Mouse (Mus musculus): ENCODE measurements at regions not wholly inside any gene's neighbourhood (a gene's known extent, or its start where the extent isn't known, plus 50 kb on each side); places are given as distances from the start of the nearest gene placed in this dataset.
"Not testable (repeated sequence)": the region's sequence is repeated elsewhere in the genome, so short reads cannot be mapped to it uniquely, and the experiment has no call there.

DNA sequence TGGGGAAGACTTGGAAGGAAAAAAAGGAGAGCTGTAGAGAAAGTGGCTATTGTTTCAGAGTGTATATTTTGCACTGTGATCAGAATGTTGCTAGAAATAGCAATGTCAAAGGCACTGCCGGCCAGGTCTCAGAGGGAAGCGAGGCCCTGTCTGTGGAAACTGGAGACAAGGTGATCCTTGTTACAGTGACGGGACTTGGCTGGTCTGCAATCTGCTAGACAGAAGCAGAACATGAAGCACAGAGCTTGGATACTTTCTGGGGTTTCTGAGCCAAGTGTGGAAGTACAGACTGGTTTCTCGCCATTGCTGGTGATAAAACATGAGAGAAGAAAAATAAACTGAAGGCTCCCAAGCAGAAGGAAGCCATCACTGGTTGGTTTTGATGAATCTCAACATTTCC is 198.3 kb upstream of the Slc7a14 start:
- H3K4me1 ChIP-seq (ENCODE audit: control insufficient read depth, insufficient read depth, low read length), result no peaks in the 10 kb centered on the region
- no peak overlapping the region for H3K4me3 ChIP-seq (ENCODE audit: insufficient read depth, low read length)
- TF ChIP-seq CTCF (IDR thresholded peaks at IDR 0.05; ENCODE audit: extremely low read depth, insufficient read depth, low read length), result no peak
- no peak for TF ChIP-seq POLR2A (IDR thresholded peaks at IDR 0.05; ENCODE audit: extremely low read depth, insufficient read depth, low read length)
- H3K27ac ChIP-seq (ENCODE audit: insufficient read depth, low read length), result no peak overlapping the region

DNA sequence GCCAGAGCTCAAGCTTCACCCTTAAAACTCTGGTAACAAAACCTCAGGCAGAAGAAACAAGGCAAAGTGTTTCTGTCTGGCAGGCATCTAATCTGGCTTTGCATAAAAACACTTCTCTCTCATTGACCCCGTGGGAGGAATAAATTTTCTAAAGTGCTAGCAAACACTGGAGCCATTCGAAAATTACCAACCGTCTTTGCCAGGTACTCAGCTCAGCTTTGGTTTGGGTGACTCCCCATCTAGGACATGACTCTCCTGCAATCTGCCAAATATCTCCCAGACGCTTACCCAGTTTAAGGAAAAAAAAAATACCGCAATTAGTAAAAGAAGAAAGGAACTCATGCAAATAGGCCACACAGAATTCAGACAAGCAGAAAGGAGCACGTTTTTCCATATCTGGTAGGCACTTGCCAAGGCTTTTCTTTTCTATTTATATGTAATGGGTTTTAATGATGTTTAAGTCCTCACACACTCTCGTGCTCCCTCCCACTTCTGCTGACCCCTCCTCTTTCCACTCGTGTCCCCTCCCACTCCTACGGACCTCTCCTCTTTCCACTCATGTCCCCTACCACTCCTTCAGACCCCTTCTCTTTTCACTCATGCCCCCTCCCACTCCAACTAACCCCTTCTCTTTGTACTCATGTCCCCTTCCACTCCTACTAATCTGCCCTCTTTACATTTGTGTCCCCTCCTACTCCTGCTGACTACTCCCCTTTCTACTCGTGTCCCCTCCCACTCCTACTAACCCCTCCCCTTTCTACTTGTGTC is 189.2 kb upstream of the Slc7a14 start:
- Histone ChIP-seq H3K27ac (ENCODE audit: insufficient read depth, low read length) (no peak overlapping the region), H3K4me1 (ENCODE audit: control insufficient read depth, insufficient read depth, low read length) (no peaks in the 10 kb centered on the region), H3K4me3 (ENCODE audit: insufficient read depth, low read length) (no peak overlapping the region)
- no peak for TF ChIP-seq CTCF (IDR thresholded peaks at IDR 0.05; ENCODE audit: extremely low read depth, insufficient read depth, low read length)
- TF ChIP-seq POLR2A (IDR thresholded peaks at IDR 0.05; ENCODE audit: extremely low read depth, insufficient read depth, low read length), result no peak

DNA sequence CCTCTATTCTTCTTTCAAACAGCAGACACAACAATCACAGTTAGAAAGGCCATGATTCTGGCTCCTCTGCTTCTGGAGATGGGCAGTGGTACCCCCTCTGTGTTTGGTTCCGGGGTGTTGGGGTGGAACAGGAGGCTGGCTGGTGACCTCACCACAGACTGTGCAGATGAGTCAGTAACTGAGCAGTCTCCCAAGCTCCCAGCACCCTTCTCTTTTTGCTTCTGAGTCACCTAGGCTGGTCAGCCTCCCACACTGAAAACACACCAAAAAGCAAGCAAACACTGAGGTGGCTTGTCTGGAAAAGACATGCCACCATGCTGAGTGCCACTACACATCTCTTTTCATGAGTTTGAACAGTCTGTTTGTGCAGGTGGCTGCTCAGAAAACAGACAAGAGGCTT is 185.1 kb upstream of the Slc7a14 start:
- no peak overlapping the region for H3K4me3 ChIP-seq (ENCODE audit: insufficient read depth, low read length)
- TF ChIP-seq POLR2A (IDR thresholded peaks at IDR 0.05; ENCODE audit: extremely low read depth, insufficient read depth, low read length) (no peak), CTCF (IDR thresholded peaks at IDR 0.05; ENCODE audit: extremely low read depth, insufficient read depth, low read length) (no peak)

GRCm38 (mm10) chr3:31494706-31495105 is 184.5 kb upstream of the Slc7a14 start:
- Histone ChIP-seq H3K4me1 (ENCODE audit: control insufficient read depth, insufficient read depth, low read length) (no peaks in the 10 kb centered on the region), H3K27ac (ENCODE audit: insufficient read depth, low read length) (no peak overlapping the region), H3K4me3 (ENCODE audit: insufficient read depth, low read length) (no peak overlapping the region)
- TF ChIP-seq CTCF (IDR thresholded peaks at IDR 0.05; ENCODE audit: extremely low read depth, insufficient read depth, low read length) (no peak), POLR2A (IDR thresholded peaks at IDR 0.05; ENCODE audit: extremely low read depth, insufficient read depth, low read length) (no peak)

More for the DNA sequence above, 185.1 kb upstream of the Slc7a14 start:
- Histone ChIP-seq H3K27ac (ENCODE audit: insufficient read depth, low read length) (no peak overlapping the region), H3K4me1 (ENCODE audit: control insufficient read depth, insufficient read depth, low read length) (no peaks in the 10 kb centered on the region)

DNA sequence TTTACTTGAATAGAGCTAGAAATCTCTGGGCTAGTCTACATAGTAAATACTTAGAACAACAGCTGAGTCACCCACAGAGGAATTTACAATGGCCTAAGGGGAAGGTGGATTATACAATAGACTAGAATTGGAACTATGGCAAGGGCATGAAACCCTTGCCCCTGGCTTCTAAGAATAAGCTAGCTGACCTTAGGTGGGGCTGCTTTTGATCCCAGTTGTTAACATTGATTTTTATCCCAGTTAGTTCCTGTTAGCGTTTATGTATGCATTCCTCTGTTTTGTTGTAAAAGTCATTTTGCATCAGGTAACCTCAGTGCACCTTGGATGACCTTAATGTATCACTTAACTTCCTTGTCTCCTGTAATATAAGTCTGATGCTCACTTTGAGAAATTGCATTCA is 181.6 kb upstream of the Slc7a14 start:
- H3K27ac ChIP-seq (ENCODE audit: insufficient read depth, low read length); H3K4me1 ChIP-seq (ENCODE audit: control insufficient read depth, insufficient read depth, low read length); H3K4me3 ChIP-seq (ENCODE audit: insufficient read depth, low read length): not testable (repeated sequence)

GRCm38 (mm10) chr3:31487596-31487995 is 177.4 kb upstream of the Slc7a14 start:
- Histone ChIP-seq H3K4me1 (ENCODE audit: control insufficient read depth, insufficient read depth, low read length) (no peaks in the 10 kb centered on the region), H3K27ac (ENCODE audit: insufficient read depth, low read length) (no peak overlapping the region), H3K4me3 (ENCODE audit: insufficient read depth, low read length) (no peak overlapping the region)
- TF ChIP-seq CTCF (IDR thresholded peaks at IDR 0.05; ENCODE audit: extremely low read depth, insufficient read depth, low read length) (no peak), POLR2A (IDR thresholded peaks at IDR 0.05; ENCODE audit: extremely low read depth, insufficient read depth, low read length) (no peak)

GRCm38 (mm10) chr3:31481964-31482363 is 171.8 kb upstream of the Slc7a14 start:
- TF ChIP-seq CTCF (IDR thresholded peaks at IDR 0.05; ENCODE audit: extremely low read depth, insufficient read depth, low read length), result no peak
- TF ChIP-seq POLR2A (IDR thresholded peaks at IDR 0.05; ENCODE audit: extremely low read depth, insufficient read depth, low read length), result no peak
- Histone ChIP-seq H3K27ac (ENCODE audit: insufficient read depth, low read length) (no peak overlapping the region), H3K4me3 (ENCODE audit: insufficient read depth, low read length) (no peak overlapping the region), H3K4me1 (ENCODE audit: control insufficient read depth, insufficient read depth, low read length) (no peaks in the 10 kb centered on the region)

DNA sequence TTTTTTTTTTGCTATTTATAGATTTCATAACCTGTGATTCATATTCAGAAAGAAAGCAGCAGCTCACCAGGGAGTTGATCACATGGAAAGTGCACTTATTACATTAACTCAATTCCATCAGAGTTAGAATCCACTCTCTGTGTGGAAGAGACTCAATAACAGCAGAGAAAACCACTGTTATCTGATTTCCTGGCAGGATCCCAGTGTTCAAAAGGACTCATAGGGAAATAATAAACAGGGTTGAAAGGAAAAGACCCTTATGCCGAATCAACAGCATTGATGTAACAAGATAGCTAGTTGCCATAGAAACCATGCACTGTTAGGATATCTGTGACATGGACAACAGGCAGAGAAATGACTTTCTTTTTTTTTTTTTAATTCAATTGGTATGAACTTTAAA is 157.7 kb upstream of the Slc7a14 start:
- Histone ChIP-seq H3K4me3 (ENCODE audit: insufficient read depth, low read length) (no peak overlapping the region), H3K4me1 (ENCODE audit: control insufficient read depth, insufficient read depth, low read length) (no peaks in the 10 kb centered on the region), H3K27ac (ENCODE audit: insufficient read depth, low read length) (no peak overlapping the region)
- no peak for TF ChIP-seq CTCF (IDR thresholded peaks at IDR 0.05; ENCODE audit: extremely low read depth, insufficient read depth, low read length)
- TF ChIP-seq POLR2A (IDR thresholded peaks at IDR 0.05; ENCODE audit: extremely low read depth, insufficient read depth, low read length), result no peak

GRCm38 (mm10) chr3:31464260-31464659 is 154.1 kb upstream of the Slc7a14 start:
- no peak overlapping the region for H3K27ac ChIP-seq (ENCODE audit: insufficient read depth, low read length)
- no peaks in the 10 kb centered on the region for H3K4me1 ChIP-seq (ENCODE audit: control insufficient read depth, insufficient read depth, low read length)
- no peak overlapping the region for H3K4me3 ChIP-seq (ENCODE audit: insufficient read depth, low read length)
- TF ChIP-seq CTCF (IDR thresholded peaks at IDR 0.05; ENCODE audit: extremely low read depth, insufficient read depth, low read length), result no peak
- no peak for TF ChIP-seq POLR2A (IDR thresholded peaks at IDR 0.05; ENCODE audit: extremely low read depth, insufficient read depth, low read length)

DNA sequence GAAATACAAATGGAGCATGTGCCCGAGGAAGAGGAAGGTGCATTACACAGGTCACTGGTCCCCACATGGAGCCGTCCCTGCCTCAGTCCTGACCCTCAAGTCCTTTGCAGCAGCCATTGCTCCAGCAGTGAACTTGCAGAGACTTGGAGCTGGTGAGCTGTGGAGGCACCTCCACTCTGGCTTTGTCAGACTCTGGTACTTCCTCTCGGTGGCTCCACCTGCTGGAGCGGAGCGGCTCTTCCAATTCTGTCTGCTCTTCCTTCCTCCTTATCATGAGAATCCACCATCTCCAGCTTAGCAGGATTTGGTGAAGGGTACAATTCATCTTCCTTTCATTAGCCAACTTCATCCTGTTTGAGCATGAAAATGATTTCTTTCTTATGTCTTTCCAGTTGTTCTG is 149.3 kb upstream of the Slc7a14 start:
- Histone ChIP-seq H3K4me3 (ENCODE audit: insufficient read depth, low read length) (no peak overlapping the region), H3K4me1 (ENCODE audit: control insufficient read depth, insufficient read depth, low read length) (no peaks in the 10 kb centered on the region), H3K27ac (ENCODE audit: insufficient read depth, low read length) (no peak overlapping the region)
- TF ChIP-seq POLR2A (IDR thresholded peaks at IDR 0.05; ENCODE audit: extremely low read depth, insufficient read depth, low read length) (no peak), CTCF (IDR thresholded peaks at IDR 0.05; ENCODE audit: extremely low read depth, insufficient read depth, low read length) (peak; percentile 37; the same call in 1 of the 2 replicates)
